Mouse (Mus musculus) cortical plate, adult 2 months (tissue): ENCODE measurements around the gene Phka2.

Experiments
- CTCF ChIP-seq: fragments of 200-500 bp; IDR thresholded peaks from 2 replicates; pipeline ENCODE4 v1.5.1; 2011; ENCODE audit warnings: mild to moderate bottlenecking, control low read depth, low read length; ENCODE audit not compliant: insufficient read depth; ENCODE audit errors: extremely low read depth
- POLR2A ChIP-seq: fragments of 200-500 bp; IDR thresholded peaks from 2 replicates; pipeline ENCODE4 v1.6.1; 2011; ENCODE audit warnings: mild to moderate bottlenecking, low read length, control low read depth; ENCODE audit not compliant: insufficient read depth; ENCODE audit errors: extremely low read depth

GRCm38 (mm10) chrX:160501095-160501494 is 871 bp upstream of the Phka2 start:
- no peak for TF ChIP-seq CTCF
- TF ChIP-seq POLR2A, result no peak
